Mouse (Mus musculus) myocyte (in vitro differentiated cells): ENCODE results near the gene Slc5a10. TPM values are rescaled to one million over a fixed set of nuclear protein-coding genes. Genes with fewer than 3 reads are reported as not detected.

Source experiments
- H3K27me3 ChIP-seq: one replicate; pipeline ENCODE4 v1.6.1; 2011; ENCODE audit not compliant: control insufficient read depth, insufficient read depth, insufficient read length
- H3K36me3 ChIP-seq: one replicate; pipeline ENCODE4 v1.6.1; 2011; ENCODE audit not compliant: control insufficient read depth, insufficient read depth
- H3K4me2 ChIP-seq: one replicate; pipeline ENCODE4 v1.6.1; 2011; ENCODE audit warnings: low read depth, control low read depth
- H3K4me3 ChIP-seq: one replicate; pipeline ENCODE4 v1.5.1; 2011; ENCODE audit warnings: mild to moderate bottlenecking, control low read depth, moderate library complexity
- H3K79me2 ChIP-seq: one replicate; pipeline ENCODE4 v1.6.1; 2011; ENCODE audit not compliant: control insufficient read depth, insufficient read depth
- H3ac ChIP-seq: one replicate; pipeline ENCODE4 v1.6.1; 2011; ENCODE audit not compliant: control insufficient read depth, insufficient read length
- CEBPB ChIP-seq: IDR thresholded peaks from 2 replicates; pipeline ENCODE4 v1.6.1; 2011; ENCODE audit warnings: mild to moderate bottlenecking, moderate library complexity; ENCODE audit not compliant: poor library complexity, insufficient read depth, severe bottlenecking
- E2F4 ChIP-seq: IDR thresholded peaks from one replicate; pipeline ENCODE4 v1.6.1; 2011; ENCODE audit warnings: mild to moderate bottlenecking, control low read depth, moderate library complexity; ENCODE audit not compliant: insufficient read depth
- MAX ChIP-seq: IDR thresholded peaks from one replicate; pipeline ENCODE4 v1.6.1; 2011; ENCODE audit warnings: low read depth, mild to moderate bottlenecking, control low read depth
- MYOD1 ChIP-seq, 3 experiments: IDR thresholded peaks; one replicate each; pipeline ENCODE4 v1.6.1; 2011; ENCODE audit warnings: control low read depth in 2 of 3, low read depth in 2 of 3, mild to moderate bottlenecking in 2 of 3, moderate library complexity in 1 of 3; ENCODE audit not compliant: insufficient read length in 2 of 3, control insufficient read depth in 1 of 3
- MYOG ChIP-seq, 3 experiments: IDR thresholded peaks; one replicate each; pipeline ENCODE4 v1.6.1; 2011; ENCODE audit warnings: control low read depth in 2 of 3, low read depth in 2 of 3, mild to moderate bottlenecking in 2 of 3; ENCODE audit not compliant: insufficient read length in 2 of 3, control insufficient read depth in 1 of 3, insufficient read depth in 1 of 3
- POLR2A ChIP-seq: IDR thresholded peaks from one replicate; pipeline ENCODE4 v1.6.1; 2011; ENCODE audit warnings: low read depth, mild to moderate bottlenecking, control low read depth, moderate library complexity; ENCODE audit not compliant: insufficient read length
- POLR2AphosphoS2 ChIP-seq: IDR thresholded peaks from one replicate; pipeline ENCODE4 v1.6.1; 2011; ENCODE audit warnings: low read depth, control low read depth; ENCODE audit not compliant: insufficient read length
- REST ChIP-seq: IDR thresholded peaks from one replicate; pipeline ENCODE4 v1.6.1; 2011; ENCODE audit warnings: mild to moderate bottlenecking, control low read depth, moderate library complexity; ENCODE audit not compliant: insufficient read depth, insufficient read length
- SRF ChIP-seq: IDR thresholded peaks from one replicate; pipeline ENCODE4 v1.6.1; 2011; ENCODE audit warnings: low read depth; ENCODE audit not compliant: control insufficient read depth, insufficient read length
- TCF12 ChIP-seq: IDR thresholded peaks from one replicate; pipeline ENCODE4 v1.6.1; 2011; ENCODE audit warnings: mild to moderate bottlenecking, control low read depth; ENCODE audit not compliant: poor library complexity, insufficient read depth, severe bottlenecking
- TCF3 ChIP-seq: IDR thresholded peaks from one replicate; pipeline ENCODE4 v1.6.1; 2011; ENCODE audit warnings: low read depth, control low read depth; ENCODE audit not compliant: insufficient read length
- USF1 ChIP-seq: IDR thresholded peaks from one replicate; pipeline ENCODE4 v1.6.1; 2011; ENCODE audit warnings: low read depth, mild to moderate bottlenecking, control low read depth, moderate library complexity
- polyA plus RNA-seq: library from polyadenylated mRNA; unstranded; fragments of >200 nt; fragmentation: generic; extraction: Trizol; gene quantifications from one replicate; pipeline ENCODE4 v1.2.1, GENCODE M21; 2012; ENCODE audit warnings: missing spikeins

The Slc5a10 gene
- polyA plus RNA-seq = 0.05 TPM

- H3K36me3 ChIP-seq = no peaks in the 10 kb centered on the region
- no peaks in the 10 kb centered on the region for H3K79me2 ChIP-seq
- TF ChIP-seq TCF12 = no peak
- TF ChIP-seq MYOG (IDR thresholded peaks at IDR 0.05; ENCODE audit: control insufficient read depth in 1 of 3, insufficient read depth in 1 of 3, insufficient read length in 2 of 3, low read depth in 2 of 3) = no peak
- TF ChIP-seq E2F4 = no peak
- no peak within 1 kb of the TSS for H3K4me3 ChIP-seq
- no peak within 1 kb of the TSS for H3ac ChIP-seq
- H3K27me3 ChIP-seq = peaks cover 5% of the 10 kb centered on the region
- H3K4me2 ChIP-seq = no peak within 1 kb of the TSS
Observed at GRCm38 (mm10) chr11:61720636-61721035, at the start of gene Slc5a10. Slc5a10 (minus strand) TSS chr11:61720826.

- Histone ChIP-seq H3K27me3 (no peaks in the 10 kb centered on the region), H3K4me2 (peak within 1 kb of the TSS; percentile 92), H3K4me3 (peak within 1 kb of the TSS; percentile 38), H3K36me3 (peaks cover 5% of the 10 kb centered on the region), H3ac (no peak within 1 kb of the TSS), H3K79me2 (peaks cover 17% of the 10 kb centered on the region)
- TF ChIP-seq USF1 (no peak), TCF12 (no peak), POLR2AphosphoS2 (peak; percentile 60), MYOD1 (IDR thresholded peaks at IDR 0.05; ENCODE audit: control insufficient read depth in 1 of 3, insufficient read length in 2 of 3, low read depth in 2 of 3) (no peak), TCF3 (no peak), SRF (no peak), MAX (no peak), POLR2A (peak; percentile 83), E2F4 (no peak), MYOG (IDR thresholded peaks at IDR 0.05; ENCODE audit: control insufficient read depth in 1 of 3, insufficient read depth in 1 of 3, insufficient read length in 2 of 3, low read depth in 2 of 3) (peak in 1 of 3 experiments; percentile 2), REST (no peak), CEBPB (no peak)
Observed at GRCm38 (mm10) chr11:61761584-61762407, 41.2 kb upstream of the Slc5a10 start, which contains the start of gene Prpsap2. Prpsap2 (minus strand) TSS chr11:61762088.

DNA sequence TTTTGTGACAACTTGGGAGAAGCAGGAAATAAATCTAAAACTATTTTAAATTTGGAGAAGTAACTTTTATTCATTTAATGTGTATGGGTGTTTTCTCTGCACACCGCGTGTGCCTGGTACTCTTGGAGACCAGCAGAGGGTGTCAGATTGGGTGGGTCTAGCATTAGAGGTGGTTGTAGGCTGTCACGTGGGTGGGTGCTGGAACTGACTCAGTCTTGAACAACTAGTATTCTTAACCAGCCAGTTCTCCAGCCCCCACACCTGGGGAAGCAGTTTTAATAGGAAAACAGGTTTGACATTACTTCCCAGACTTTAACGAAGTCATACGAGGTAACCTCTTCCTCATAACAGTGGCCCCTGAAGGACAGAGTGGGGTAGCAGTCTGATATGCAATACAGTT, 39.9 kb upstream of the Slc5a10 start:
- H3K36me3 ChIP-seq = peaks cover 10% of the 10 kb centered on the region
- no peak overlapping the region for H3ac ChIP-seq
- TF ChIP-seq POLR2AphosphoS2 (no peak), MAX (no peak), E2F4 (no peak), USF1 (peak; percentile 67), POLR2A (no peak), REST (no peak)
- H3K79me2 ChIP-seq = peaks cover 17% of the 10 kb centered on the region
- peak overlapping the region; percentile 92 for H3K4me2 ChIP-seq
- peak overlapping the region; percentile 38 for H3K4me3 ChIP-seq
- no peaks in the 10 kb centered on the region for H3K27me3 ChIP-seq

DNA sequence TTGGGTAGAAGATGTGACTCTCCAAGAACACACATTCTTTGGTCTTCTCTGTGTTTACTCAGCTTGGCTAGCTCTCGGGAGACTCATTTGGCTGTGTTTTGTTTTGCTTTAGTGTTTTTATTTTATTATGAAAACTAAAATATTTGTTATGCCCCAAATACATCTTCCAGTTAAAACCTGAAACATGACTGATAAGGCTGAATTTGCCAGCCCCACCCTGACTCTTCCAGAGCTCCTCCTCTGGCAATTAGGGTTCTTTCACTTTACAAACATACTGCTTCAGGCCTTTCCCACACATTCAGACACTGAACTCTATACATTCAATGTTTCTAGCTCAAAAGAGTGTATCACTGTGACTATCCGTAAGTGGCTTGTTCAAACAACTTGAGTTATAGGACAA, 36.5 kb upstream of the Slc5a10 start:
- peaks cover 17% of the 10 kb centered on the region for H3K79me2 ChIP-seq
- TF ChIP-seq TCF12 = no peak
- TF ChIP-seq POLR2AphosphoS2 = no peak
- TF ChIP-seq POLR2A = no peak
- no peak for TF ChIP-seq TCF3
- no peak for TF ChIP-seq REST
- no peak for TF ChIP-seq MYOG (IDR thresholded peaks at IDR 0.05; ENCODE audit: control insufficient read depth in 1 of 3, insufficient read depth in 1 of 3, insufficient read length in 2 of 3, low read depth in 2 of 3)
- no peak for TF ChIP-seq USF1
- TF ChIP-seq MAX = no peak
- no peak for TF ChIP-seq SRF
- no peak for TF ChIP-seq MYOD1 (IDR thresholded peaks at IDR 0.05; ENCODE audit: control insufficient read depth in 1 of 3, insufficient read length in 2 of 3, low read depth in 2 of 3)
- TF ChIP-seq CEBPB = no peak
- TF ChIP-seq E2F4 = no peak
- no peak overlapping the region for H3K4me3 ChIP-seq
- H3K36me3 ChIP-seq = peaks cover 38% of the 10 kb centered on the region
- no peak overlapping the region for H3K4me2 ChIP-seq
- H3K27me3 ChIP-seq = no peaks in the 10 kb centered on the region
- H3ac ChIP-seq = no peak overlapping the region

GRCm38 (mm10) chr11:61751612-61752011, 31.0 kb upstream of the Slc5a10 start:
- no peaks in the 10 kb centered on the region for H3K27me3 ChIP-seq
- no peak overlapping the region for H3K4me3 ChIP-seq
- peaks cover 52% of the 10 kb centered on the region for H3K36me3 ChIP-seq
- H3ac ChIP-seq = no peak overlapping the region
- no peaks in the 10 kb centered on the region for H3K79me2 ChIP-seq
- TF ChIP-seq SRF = no peak
- no peak for TF ChIP-seq POLR2AphosphoS2
- TF ChIP-seq MYOG (IDR thresholded peaks at IDR 0.05; ENCODE audit: control insufficient read depth in 1 of 3, insufficient read depth in 1 of 3, insufficient read length in 2 of 3, low read depth in 2 of 3) = no peak
- no peak for TF ChIP-seq MAX
- no peak for TF ChIP-seq TCF12
- no peak for TF ChIP-seq MYOD1 (IDR thresholded peaks at IDR 0.05; ENCODE audit: control insufficient read depth in 1 of 3, insufficient read length in 2 of 3, low read depth in 2 of 3)
- TF ChIP-seq USF1 = no peak
- no peak for TF ChIP-seq REST
- TF ChIP-seq TCF3 = no peak
- no peak for TF ChIP-seq POLR2A
- TF ChIP-seq CEBPB = no peak
- no peak overlapping the region for H3K4me2 ChIP-seq
